Mouse (Mus musculus): ENCODE results near the gene Fgfr2.

DNA sequence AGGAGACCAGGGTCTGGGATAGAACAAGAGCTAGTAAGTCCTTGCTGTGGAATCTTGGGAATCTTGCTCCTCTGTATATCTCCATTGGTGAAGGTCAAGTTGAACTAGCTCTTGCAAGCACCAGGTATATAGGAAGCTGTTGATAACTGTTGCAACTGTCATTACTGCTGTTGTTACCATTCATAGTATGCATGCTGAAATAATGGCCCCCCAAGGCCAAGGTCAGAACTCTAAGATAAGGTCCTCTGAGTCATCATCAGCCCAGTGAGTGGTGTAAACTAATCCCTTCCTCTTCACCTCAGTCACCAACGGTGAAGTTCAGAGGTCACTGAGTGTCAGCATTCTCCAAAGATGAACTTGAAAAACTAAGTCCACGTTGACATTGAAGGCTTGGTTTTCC lies 710.6 kb downstream of the Fgfr2 start:
- TF ChIP-seq POLR2A (IDR thresholded peaks at IDR 0.05; ENCODE audit: borderline replicate concordance, extremely low read depth, insufficient read depth, insufficient read length, poor library complexity, severe bottlenecking) (no peak), CTCF (IDR thresholded peaks at IDR 0.05; ENCODE audit: borderline replicate concordance, extremely low read depth, insufficient read depth, insufficient read length) (no peak)

All from brain, embryonic 14.5 days (tissue).